Mouse (Mus musculus) yolk sac, embryonic 10.5 days (tissue): ENCODE measurements at regions not wholly inside any gene's neighbourhood (a gene's known extent, or its start where the extent isn't known, plus 50 kb on each side); places are given as distances from the start of the nearest gene placed in this dataset.

Experiments
- DNase-seq: peaks from one replicate; pipeline ENCODE4 v3.0.0-alpha.2; 2017; ENCODE audit warnings: low spot score

DNA sequence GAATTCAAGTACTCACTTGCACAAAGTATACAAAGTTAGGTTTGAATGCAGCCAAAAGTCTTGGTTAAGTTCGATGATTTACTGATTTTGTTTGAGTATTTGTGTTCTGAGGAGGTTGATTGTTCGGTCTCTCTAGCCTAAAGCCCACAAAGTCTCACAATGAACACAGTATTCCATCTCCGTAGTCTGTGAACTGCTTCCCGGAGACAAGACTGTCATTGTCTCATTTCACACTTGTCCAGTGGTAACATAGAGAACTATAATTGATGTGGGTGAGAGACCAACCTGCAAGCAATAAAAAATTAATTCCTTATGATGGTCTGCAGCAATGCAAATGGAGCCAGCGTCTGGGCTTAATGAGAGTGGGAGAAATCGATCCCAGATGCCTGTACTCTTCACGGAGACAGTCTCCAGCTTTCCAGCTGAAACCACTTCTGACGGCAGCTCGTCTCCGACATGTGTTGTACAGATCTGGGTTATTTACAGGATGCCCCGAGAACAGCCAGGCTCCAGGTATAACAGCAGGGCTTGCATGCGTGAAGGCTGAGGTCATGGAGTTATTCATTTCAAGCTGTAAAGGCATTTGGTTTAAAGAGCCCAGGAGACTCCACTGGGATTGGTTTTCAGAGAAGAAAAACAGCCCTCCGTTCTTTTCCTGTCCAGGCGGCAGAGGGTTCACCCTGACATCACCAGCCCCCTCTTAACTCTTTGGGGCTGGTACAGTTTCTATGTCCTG, 75.2 kb downstream of the Asb13 start:
- peak; percentile 58 for DNase-seq
